Mouse (Mus musculus): Measurements from ENCODE around the gene Apoc2.

The Apoc2 gene

GRCm38 (mm10) chr7:19628192-19628535 lies 49.6 kb downstream of the Apoc2 start:
- DNase-seq: no peak

DNA sequence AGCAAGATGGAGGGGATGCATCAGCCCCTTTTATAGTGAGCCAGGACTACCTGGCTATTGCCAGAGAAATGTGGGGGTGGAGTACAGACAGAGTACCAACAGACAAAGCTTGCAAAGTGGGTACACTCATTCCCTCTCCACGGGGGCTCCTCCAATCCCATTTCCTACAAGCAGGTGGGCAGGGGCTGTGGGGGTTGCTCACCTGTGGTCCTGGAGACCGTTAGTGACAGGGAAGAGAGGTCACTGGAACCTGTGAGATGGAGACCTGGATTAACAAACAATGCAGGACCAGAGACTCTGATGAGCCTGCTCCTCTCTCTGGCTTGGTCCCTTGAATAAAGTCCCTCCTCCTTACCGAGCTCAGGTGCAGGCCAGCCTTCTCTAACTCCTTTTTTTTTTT lies 50.0 kb downstream of the Apoc2 start:
- peak in 1 of 2 experiments; percentile 24 for DNase-seq

DNA sequence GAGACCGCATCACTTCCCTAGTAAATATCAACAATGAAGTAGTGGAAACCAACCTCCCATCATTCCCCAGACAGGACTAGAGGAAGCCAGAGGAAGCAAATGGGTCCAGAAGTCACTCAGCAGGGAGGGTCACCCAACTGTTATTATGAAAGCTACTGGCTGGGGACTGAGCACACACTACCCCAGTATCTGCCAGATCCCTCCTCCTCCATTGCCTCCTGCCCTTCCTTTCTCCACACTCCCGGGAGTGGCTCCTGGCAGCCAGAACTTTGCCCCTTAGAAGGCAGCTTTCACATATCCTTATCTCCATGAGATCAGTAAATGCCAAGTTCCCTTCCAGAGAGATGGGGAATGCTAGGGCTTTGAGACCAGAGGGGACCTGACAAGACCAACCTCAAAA lies 54.3 kb downstream of the Apoc2 start:
- no peak for DNase-seq

GRCm38 (mm10) chr7:19622241-19622640 lies 55.5 kb downstream of the Apoc2 start:
- no peak for DNase-seq

All from kidney, adult 8-10 months (tissue).